Comparison of ENCODE assay signal across 25 mouse cellular contexts in genomic region chr9:47627966-47628365, GRCm38 (mm10).
"Had no signal": no experiment of that assay in that cellular context is flagged by ENCODE, and none has a peak within 500 bp of the region (broad histone marks: within the 10 kb centered on the region; RNA-seq: fewer than 3 reads in every experiment).

No protein-coding gene starts in this region.

- H3K9me3 ChIP-seq: heart, embryonic 12.5 days; hindbrain, embryonic 10.5 days; hindbrain, embryonic 12.5 days; intestine, embryonic 15.5 days; limb, embryonic 10.5 days; limb, embryonic 12.5 days had no signal

- DNase-seq: forebrain, postnatal 0 days; gastrocnemius, adult 2 months; gastrocnemius, postnatal 10 days; gastrocnemius, postnatal 25 days; heart, postnatal 10 days; heart, postnatal 4 days; kidney, adult 18-20 months; kidney, adult 8-10 months; kidney, postnatal 10 days; kidney, postnatal 25 days; kidney, postnatal 4 days; layer of hippocampus, adult 9-11 months; liver had no signal

- H3K36me3 ChIP-seq: heart, embryonic 10.5 days; heart, embryonic 12.5 days; hindbrain, embryonic 10.5 days; hindbrain, embryonic 12.5 days; intestine, embryonic 15.5 days; limb, embryonic 10.5 days; limb, embryonic 12.5 days had no signal

- H3K4me2 ChIP-seq: heart, embryonic 12.5 days; hindbrain, embryonic 12.5 days; hindbrain, embryonic 14.5 days; intestine, embryonic 15.5 days; limb, embryonic 12.5 days; liver, embryonic 11.5 days had no signal

- ATAC-seq: forebrain, postnatal 0 days; hindbrain, embryonic 16.5 days; inflammation-experienced regulatory T-cells, adult 6 months; intestine, embryonic 15.5 days; intestine, postnatal 0 days had no signal

- H3K27me3 ChIP-seq: heart, embryonic 12.5 days; hindbrain, embryonic 12.5 days; intestine, embryonic 15.5 days; limb, embryonic 12.5 days had no signal

- H3K4me3 ChIP-seq: gastrocnemius, adult 2 months; heart, embryonic 10.5 days; heart, embryonic 12.5 days; hindbrain, embryonic 10.5 days; hindbrain, embryonic 12.5 days; intestine, embryonic 15.5 days; limb, embryonic 10.5 days; limb, embryonic 12.5 days had no signal

- H3K27ac ChIP-seq: gastrocnemius, adult 2 months; heart, embryonic 10.5 days; hindbrain, embryonic 10.5 days; hindbrain, embryonic 12.5 days; hindbrain, embryonic 14.5 days; intestine, embryonic 15.5 days; limb, embryonic 10.5 days; limb, embryonic 12.5 days had no signal

- H3K9ac ChIP-seq: forebrain, postnatal 0 days; heart, embryonic 12.5 days; hindbrain, embryonic 12.5 days; hindbrain, embryonic 14.5 days; intestine, embryonic 15.5 days; limb, embryonic 12.5 days had no signal
